Mouse (Mus musculus): ENCODE measurements around the gene Celf1. TPM values are rescaled to one million over a fixed set of nuclear protein-coding genes. Genes with fewer than 3 reads are reported as not detected.

Gene Celf1
- polyA plus RNA-seq (2014; fragmentation: Illumina TruSeq; extraction: RNeasy Lipid Tissue Mini Kit (QIAGEN cat#74804); ENCODE audit: low read depth, low replicate concordance): 53.5 TPM

DNA sequence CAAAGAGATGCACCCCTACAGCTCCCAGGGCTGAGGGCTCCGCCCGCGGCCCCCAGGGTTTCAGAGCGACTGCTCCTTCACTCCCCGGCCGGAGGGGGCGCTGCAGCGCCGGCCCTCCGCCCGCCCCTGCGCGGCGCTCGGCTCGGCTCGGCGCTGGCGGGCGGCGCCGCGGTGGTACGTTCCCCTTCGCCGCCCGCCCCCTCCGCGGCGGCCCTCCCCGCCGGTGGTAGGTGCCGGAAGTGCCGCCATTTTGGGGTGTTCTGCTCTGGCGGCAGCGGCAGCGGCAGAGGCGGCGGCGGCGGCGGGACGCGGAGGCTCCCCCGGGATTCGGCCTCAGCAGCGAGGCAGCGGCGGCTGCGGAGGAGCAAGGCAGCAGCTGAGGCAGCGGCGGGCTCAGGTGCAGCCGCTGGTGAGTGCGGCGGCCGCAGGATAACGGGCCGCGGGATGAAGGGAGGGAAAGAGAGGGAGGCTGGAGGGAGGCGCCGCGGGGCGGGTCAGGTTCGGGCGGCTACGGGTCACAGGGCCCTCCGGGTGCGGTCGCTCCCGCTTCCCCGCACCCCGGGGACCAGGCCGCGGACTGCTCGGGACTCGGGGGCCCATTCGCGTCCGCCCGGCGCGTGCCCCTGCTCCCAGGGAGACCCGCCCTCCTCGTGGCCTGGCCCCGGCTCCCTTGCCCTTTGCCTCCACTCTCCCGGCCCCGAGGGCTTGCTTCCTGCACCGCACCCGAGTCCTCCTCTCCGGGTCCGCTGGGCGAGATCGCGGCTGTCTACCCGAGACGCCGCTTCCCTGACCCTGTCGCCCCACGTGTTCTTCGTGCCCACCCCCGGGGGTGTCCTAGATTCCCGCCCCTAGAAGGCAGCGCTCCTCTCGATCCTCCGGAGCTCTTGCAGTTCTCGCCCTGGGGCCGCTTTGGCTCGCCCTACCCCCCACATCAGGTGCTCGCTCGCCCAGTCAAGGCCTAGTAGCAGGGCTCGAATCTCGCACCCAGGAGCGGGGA lies at the start of gene Celf1:
TSS of gene Celf1 (plus strand) at position 150 of the 997 bp plus-strand sequence.

DNA sequence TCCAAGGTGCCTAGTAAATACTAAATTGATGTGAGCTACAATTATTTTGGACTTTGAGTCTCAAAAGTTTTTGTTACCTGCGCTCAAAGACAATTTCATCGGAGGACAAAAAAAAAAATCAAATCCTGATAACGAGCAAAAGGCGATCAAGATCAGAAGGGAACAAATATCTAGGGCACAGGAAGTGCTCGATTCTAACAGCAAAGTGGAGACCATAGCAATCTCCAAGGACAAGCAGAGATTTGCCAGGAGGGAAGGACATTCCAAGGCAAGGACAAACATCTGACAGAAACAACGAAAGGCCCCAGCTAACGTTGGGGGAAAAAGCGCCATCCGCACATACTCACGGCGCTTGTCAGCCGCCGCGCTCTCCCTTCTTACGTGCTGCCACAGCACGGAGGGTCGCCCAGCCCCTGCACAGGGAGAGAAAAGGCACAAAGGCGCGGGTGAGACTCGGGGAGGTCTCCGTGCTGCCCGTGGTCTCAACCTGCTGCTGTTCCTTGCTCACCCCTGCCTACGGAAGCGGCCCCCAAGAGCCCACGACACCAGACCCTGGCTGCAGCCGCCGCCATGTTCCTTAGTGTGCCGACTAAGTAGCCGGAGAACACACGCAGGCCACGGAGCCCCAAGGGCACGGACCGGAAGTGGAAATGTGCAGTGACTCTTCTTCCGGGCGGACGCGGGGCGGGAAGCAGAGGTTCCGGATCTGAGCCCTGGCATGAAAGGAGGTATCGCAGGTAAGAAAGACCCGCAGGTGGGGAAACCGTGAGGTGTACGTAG lies 35.9 kb upstream of the Celf1 start, which contains the start of the genes Kbtbd4 and Ndufs3:
TSS of gene Kbtbd4 (plus strand) at position 665 of the 780 bp plus-strand sequence.
TSS of gene Ndufs3 (minus strand) at position 752 of the 780 bp plus-strand sequence.

DNA sequence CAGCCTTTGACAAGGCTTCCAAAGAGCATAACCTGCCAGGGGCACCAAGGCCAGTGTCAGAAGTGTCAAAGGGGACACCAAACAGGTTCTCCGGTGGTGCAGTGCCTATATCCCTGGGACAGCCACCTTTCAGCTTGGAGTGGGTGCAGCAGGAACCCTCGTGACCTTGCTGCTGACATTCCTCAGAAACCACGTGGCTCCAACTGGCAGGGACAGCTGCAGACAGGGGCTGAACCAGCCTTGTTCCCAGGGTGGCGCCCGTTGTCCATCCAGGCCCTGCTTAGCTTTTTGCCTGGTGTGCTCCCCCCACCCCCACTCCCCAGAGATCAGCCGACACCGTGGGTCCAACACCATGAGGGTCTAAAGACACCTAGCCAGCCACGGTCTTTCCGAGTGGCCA lies 95.2 kb downstream of the Celf1 start, which contains the start of gene Rapsn:
TSS of gene Rapsn (plus strand) at position 236 of the 400 bp plus-strand sequence.

DNA sequence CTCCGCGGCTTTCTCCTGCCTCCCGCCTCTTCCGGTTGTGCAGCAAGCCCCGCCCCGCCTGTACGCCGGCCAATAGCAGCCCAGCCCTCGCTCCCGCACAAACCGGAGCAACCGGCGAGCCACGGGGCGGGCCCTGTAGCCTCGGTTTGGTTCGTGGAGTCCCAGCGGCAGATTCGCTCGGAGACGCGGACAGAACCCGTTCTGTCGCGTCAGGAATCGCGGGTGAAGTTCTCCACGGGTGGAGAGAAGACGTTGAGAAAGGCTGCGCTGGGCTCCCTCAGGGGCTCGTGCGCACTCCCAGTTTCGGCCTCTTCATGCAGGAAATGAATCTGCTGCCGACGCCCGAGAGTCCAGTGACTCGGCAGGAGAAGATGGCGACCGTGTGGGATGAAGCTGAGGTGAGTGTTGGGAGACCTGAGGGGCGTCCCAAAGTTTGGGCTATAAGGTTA lies 113.8 kb downstream of the Celf1 start, which contains the start of gene Psmc3:
TSS of gene Psmc3 (plus strand) at position 76 of the 449 bp plus-strand sequence.

Other genes with a start within 250 kb of the Celf1 start
- 36.5 TPM for gene Fnbp4, start 195.0 kb upstream of the Celf1 start, polyA plus RNA-seq (2014; fragmentation: Illumina TruSeq; extraction: RNeasy Lipid Tissue Mini Kit (QIAGEN cat#74804); ENCODE audit: low read depth, low replicate concordance)
- gene Agbl2, start 157.7 kb upstream of the Celf1 start, polyA plus RNA-seq (2014; fragmentation: Illumina TruSeq; extraction: RNeasy Lipid Tissue Mini Kit (QIAGEN cat#74804); ENCODE audit: low read depth, low replicate concordance): 0.26 TPM
- 537 TPM for gene Mtch2, start 93.2 kb upstream of the Celf1 start, polyA plus RNA-seq (2014; fragmentation: Illumina TruSeq; extraction: RNeasy Lipid Tissue Mini Kit (QIAGEN cat#74804); ENCODE audit: low read depth, low replicate concordance)
- not detected for gene C1qtnf4, start 54.5 kb upstream of the Celf1 start, polyA plus RNA-seq (2014; fragmentation: Illumina TruSeq; extraction: RNeasy Lipid Tissue Mini Kit (QIAGEN cat#74804); ENCODE audit: low read depth, low replicate concordance)
- gene Kbtbd4, start 35.6 kb upstream of the Celf1 start, polyA plus RNA-seq (2014; fragmentation: Illumina TruSeq; extraction: RNeasy Lipid Tissue Mini Kit (QIAGEN cat#74804); ENCODE audit: low read depth, low replicate concordance): 7.8 TPM
- gene Ndufs3, start 35.6 kb upstream of the Celf1 start, polyA plus RNA-seq (2014; fragmentation: Illumina TruSeq; extraction: RNeasy Lipid Tissue Mini Kit (QIAGEN cat#74804); ENCODE audit: low read depth, low replicate concordance): 208 TPM
- not detected for gene Rapsn, start 95.2 kb downstream of the Celf1 start, polyA plus RNA-seq (2014; fragmentation: Illumina TruSeq; extraction: RNeasy Lipid Tissue Mini Kit (QIAGEN cat#74804); ENCODE audit: low read depth, low replicate concordance)
- gene Psmc3, start 113.6 kb downstream of the Celf1 start, polyA plus RNA-seq (2014; fragmentation: Illumina TruSeq; extraction: RNeasy Lipid Tissue Mini Kit (QIAGEN cat#74804); ENCODE audit: low read depth, low replicate concordance): 103 TPM
- gene Slc39a13, start 130.0 kb downstream of the Celf1 start, polyA plus RNA-seq (2014; fragmentation: Illumina TruSeq; extraction: RNeasy Lipid Tissue Mini Kit (QIAGEN cat#74804); ENCODE audit: low read depth, low replicate concordance): 2.2 TPM
- 3.3 TPM for gene Spi1, start 142.0 kb downstream of the Celf1 start, polyA plus RNA-seq (2014; fragmentation: Illumina TruSeq; extraction: RNeasy Lipid Tissue Mini Kit (QIAGEN cat#74804); ENCODE audit: low read depth, low replicate concordance)
- not detected for gene Mybpc3, start 177.8 kb downstream of the Celf1 start, polyA plus RNA-seq (2014; fragmentation: Illumina TruSeq; extraction: RNeasy Lipid Tissue Mini Kit (QIAGEN cat#74804); ENCODE audit: low read depth, low replicate concordance)
- 3.0 TPM for gene Madd, start 243.5 kb downstream of the Celf1 start, polyA plus RNA-seq (2014; fragmentation: Illumina TruSeq; extraction: RNeasy Lipid Tissue Mini Kit (QIAGEN cat#74804); ENCODE audit: low read depth, low replicate concordance)

Measured in liver, adult 10 weeks (tissue).